In genomic region chr1:180815371-180816024, GRCm38 (mm10) we compare ENCODE assay signal across 9 mouse cellular contexts. TPM values are rescaled to one million over a fixed set of nuclear protein-coding genes. Genes with fewer than 3 reads are reported as not detected.
DNase-seq lines count a peak whose midpoint lies in the region; ATAC-seq and TF ChIP-seq lines count a peak whose summit lies in the region.
"Had no signal": no experiment of that assay in that cellular context is flagged by ENCODE, and none has a peak within 500 bp of the region (broad histone marks: within the 10 kb centered on the region; RNA-seq: fewer than 3 reads in every experiment).

No protein-coding gene starts in this region.

- DNase-seq in cerebellum, adult 18-20 months, result peak; percentile 34 to 40
- no peak for DNase-seq in cerebellum, adult 8-10 months
- no peak for DNase-seq in midbrain, postnatal 0 days (ENCODE audit: low spot score)
- DNase-seq in right cerebral cortex, postnatal 25 days, result no peak
- DNase-seq in gastrocnemius, adult 18-20 months (ENCODE audit: low spot score), result no peak
- DNase-seq: lung, adult 2 months had no signal

- TF ChIP-seq CTCF in midbrain, postnatal 0 days (IDR thresholded peaks at IDR 0.05), result no peak

- H3K36me3 ChIP-seq in megakaryocyte, embryonic 14.5 days (replicated peaks; ENCODE audit: low read length), result peaks cover 29% of the 10 kb centered on the region
- peaks cover 6% of the 10 kb centered on the region for H3K36me3 ChIP-seq in hindbrain, embryonic 12.5 days
- H3K36me3 ChIP-seq in midbrain, postnatal 0 days (ENCODE audit: insufficient read depth, low read length), result no peaks in the 10 kb centered on the region

- no peak for ATAC-seq in megakaryocyte, adult 5-6 weeks (ENCODE audit: poor library complexity, severe bottlenecking)
- ATAC-seq in hindbrain, embryonic 12.5 days (ENCODE audit: low FRiP score), result no peak
- no peak for ATAC-seq in midbrain, postnatal 0 days (ENCODE audit: low FRiP score)

- peak overlapping the region; percentile 50 for H3K4me3 ChIP-seq in megakaryocyte, embryonic 14.5 days (replicated peaks)
- no peak overlapping the region for H3K4me3 ChIP-seq in hindbrain, embryonic 12.5 days
- H3K4me3 ChIP-seq in midbrain, postnatal 0 days (ENCODE audit: low read depth, low read length), result no peak overlapping the region

- WGBS in hindbrain, embryonic 12.5 days, result 47% methylated on average over 12 of the region's 12 CpGs
- 26% methylated on average over 12 of the region's 12 CpGs for WGBS in midbrain, postnatal 0 days

- H3K4me2 ChIP-seq in hindbrain, embryonic 12.5 days (replicated peaks), result peak overlapping the region; percentile 19; the same call in 1 of the 2 replicates
- H3K4me2 ChIP-seq in midbrain, postnatal 0 days (ENCODE audit: low read depth, low read length, poor library complexity, severe bottlenecking), result peak overlapping the region; percentile 82

- no peak overlapping the region; the same call in 1 of the 2 replicates for H3K9ac ChIP-seq in hindbrain, embryonic 12.5 days
- H3K9ac ChIP-seq in midbrain, postnatal 0 days (replicated peaks; ENCODE audit: low read length, poor library complexity, severe bottlenecking), result peak overlapping the region; percentile 36; the same call in 1 of the 2 replicates

- H3K27ac ChIP-seq in hindbrain, embryonic 12.5 days, result no peak overlapping the region
- peak overlapping the region; percentile 48; the same call in 1 of the 2 replicates for H3K27ac ChIP-seq in midbrain, postnatal 0 days (ENCODE audit: low read depth, low read length)

- no peaks in the 10 kb centered on the region for H3K9me3 ChIP-seq in megakaryocyte, embryonic 14.5 days
- H3K9me3 ChIP-seq in hindbrain, embryonic 12.5 days (replicated peaks), result no peaks in the 10 kb centered on the region
- H3K9me3 ChIP-seq in midbrain, postnatal 0 days (ENCODE audit: low read length), result no peaks in the 10 kb centered on the region

- peaks cover 27% of the 10 kb centered on the region for H3K4me1 ChIP-seq in megakaryocyte, embryonic 14.5 days
- H3K4me1 ChIP-seq in hindbrain, embryonic 12.5 days, result peaks cover 23% of the 10 kb centered on the region
- H3K4me1 ChIP-seq in midbrain, postnatal 0 days (ENCODE audit: insufficient read depth, low read length), result 0 out of 2 replicates have a peak, but pooled peaks cover 3% of the 10 kb centered on the region

- H3K27me3 ChIP-seq in megakaryocyte, embryonic 14.5 days (replicated peaks), result no peaks in the 10 kb centered on the region
- no peaks in the 10 kb centered on the region for H3K27me3 ChIP-seq in hindbrain, embryonic 12.5 days
- H3K27me3 ChIP-seq in midbrain, postnatal 0 days (ENCODE audit: insufficient read depth, low read length), result no peaks in the 10 kb centered on the region

RNA-seq across cellular contexts. Expression of gene H3f3a, which starts 1.8 kb away (rescaled TPM):
- polyA plus RNA-seq in megakaryocyte, embryonic 14.5 days (2012; ENCODE audit: insufficient read depth, low replicate concordance), result 752 and 2,061 TPM in 2 replicates
- total RNA-seq in megakaryocyte, adult 5-6 weeks (2015), result 3,482 and 3,921 TPM in 2 replicates
- total RNA-seq in megakaryocyte, adult 5-6 weeks (2017), result 2,689 and 3,338 TPM in 2 replicates
- polyA plus RNA-seq in hindbrain, embryonic 12.5 days (2016; fragmentation: Nextera tagmentation; extraction: Ambion mirVana), result 3,274 and 3,635 TPM in 2 replicates
- total RNA-seq in midbrain, postnatal 0 days (2014; rRNA removed), result 1,783 and 3,084 TPM in 2 replicates
- 1,997 and 2,039 TPM in 2 replicates for polyA plus RNA-seq in midbrain, postnatal 0 days (2015; fragmentation: Nextera tagmentation; extraction: Ambion mirVana)
- total RNA-seq in gastrocnemius, adult 18-20 months (2021), result 100 to 1,000 TPM; 285 to 302 TPM

RNA-seq across cellular contexts. Expression of gene Sde2, which starts 35.4 kb away (rescaled TPM):
- 8.2 and 18.2 TPM in 2 replicates for polyA plus RNA-seq in megakaryocyte, embryonic 14.5 days (2012; ENCODE audit: insufficient read depth, low replicate concordance)
- 18.1 and 21.1 TPM in 2 replicates for total RNA-seq in megakaryocyte, adult 5-6 weeks (2015)
- 24.8 and 34.9 TPM in 2 replicates for total RNA-seq in megakaryocyte, adult 5-6 weeks (2017)
- 35.6 and 39.7 TPM in 2 replicates for polyA plus RNA-seq in hindbrain, embryonic 12.5 days (2016; fragmentation: Nextera tagmentation; extraction: Ambion mirVana)
- total RNA-seq in midbrain, postnatal 0 days (2014; rRNA removed), result 12.8 and 15.3 TPM in 2 replicates
- 20.7 and 24.2 TPM in 2 replicates for polyA plus RNA-seq in midbrain, postnatal 0 days (2015; fragmentation: Nextera tagmentation; extraction: Ambion mirVana)
- 1 to 10 TPM; 7.1 to 9.6 TPM for total RNA-seq in gastrocnemius, adult 18-20 months (2021)

Comparison
In these comparisons a context has a peak if more than half of its experiments do, and no peak if none do; other contexts are left out.
1. DNase-seq: peak in cerebellum, adult 18-20 months (2 of 2); none in cerebellum, adult 8-10 months (single experiment), midbrain, postnatal 0 days (single experiment), right cerebral cortex, postnatal 25 days (single experiment) and gastrocnemius, adult 18-20 months (single experiment).